Mouse (Mus musculus): ENCODE results near the gene Appl1.

Gene Appl1

GRCm38 (mm10) chr14:26971106-26971789 is at the start of gene Appl1:
Appl1 (minus strand) TSS chr14:26971232.
- DNase-seq = no peak

DNA sequence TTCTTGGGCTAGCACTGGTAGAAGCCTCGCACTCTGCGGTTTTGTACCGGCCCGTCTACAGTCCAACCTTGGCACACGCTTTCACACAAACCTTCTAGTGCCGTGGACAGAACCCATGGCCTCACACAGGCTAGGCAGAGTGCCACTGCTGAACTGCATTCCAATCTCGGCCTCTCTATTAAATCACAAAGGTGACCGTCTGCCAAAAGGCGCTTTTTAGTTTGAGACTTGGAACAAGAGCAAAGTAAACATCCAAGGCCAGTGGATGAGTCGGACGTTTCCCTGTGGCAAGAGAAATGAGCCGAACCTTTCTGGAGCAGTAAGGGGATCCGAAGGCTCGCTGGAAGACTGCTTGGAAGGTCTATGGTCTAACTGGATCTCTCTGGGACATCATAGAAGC is 48.8 kb upstream of the Appl1 start:
- peak; percentile 26 for DNase-seq

DNA sequence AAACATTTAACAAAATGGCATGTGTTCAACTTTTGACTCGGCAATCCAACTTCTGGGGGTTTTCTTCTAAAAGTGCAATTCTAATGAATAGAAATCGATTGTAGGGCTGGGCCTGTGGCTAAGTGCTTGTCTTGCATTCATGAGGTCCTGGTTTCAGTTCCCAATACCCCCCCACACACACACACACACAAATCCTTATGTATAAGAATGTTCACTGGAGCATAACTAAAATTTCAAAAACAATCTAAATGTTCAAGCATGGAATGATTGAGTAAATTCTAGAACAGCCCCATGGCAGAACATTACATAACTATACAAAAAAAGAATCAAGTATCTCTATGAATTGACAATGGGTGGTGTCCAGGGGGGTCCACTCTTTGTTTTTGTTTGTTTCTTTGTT is 46.9 kb upstream of the Appl1 start:
- no peak for DNase-seq

- DNase-seq = no peak
Observed at GRCm38 (mm10) chr14:27013658-27014057, 42.6 kb upstream of the Appl1 start.

DNA sequence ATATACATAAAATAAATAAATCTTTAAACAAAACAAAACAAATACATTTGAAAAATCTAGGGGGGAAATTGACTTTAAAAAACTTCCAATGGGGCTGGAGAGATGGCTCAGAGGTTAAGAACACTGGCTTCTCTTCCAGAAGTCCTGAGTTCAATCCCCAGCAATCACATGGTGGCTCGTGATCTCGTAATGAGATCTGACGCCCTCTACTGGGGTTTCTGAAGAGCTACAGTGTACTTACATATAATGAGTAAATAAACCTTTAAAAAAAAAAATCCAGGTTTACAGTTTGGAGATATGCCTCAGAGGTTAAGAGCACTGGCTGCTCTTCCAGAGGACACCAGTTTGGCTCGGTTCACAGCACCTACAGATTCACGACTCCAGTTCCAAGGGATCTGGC is 40.5 kb upstream of the Appl1 start:
- DNase-seq = no peak

DNA sequence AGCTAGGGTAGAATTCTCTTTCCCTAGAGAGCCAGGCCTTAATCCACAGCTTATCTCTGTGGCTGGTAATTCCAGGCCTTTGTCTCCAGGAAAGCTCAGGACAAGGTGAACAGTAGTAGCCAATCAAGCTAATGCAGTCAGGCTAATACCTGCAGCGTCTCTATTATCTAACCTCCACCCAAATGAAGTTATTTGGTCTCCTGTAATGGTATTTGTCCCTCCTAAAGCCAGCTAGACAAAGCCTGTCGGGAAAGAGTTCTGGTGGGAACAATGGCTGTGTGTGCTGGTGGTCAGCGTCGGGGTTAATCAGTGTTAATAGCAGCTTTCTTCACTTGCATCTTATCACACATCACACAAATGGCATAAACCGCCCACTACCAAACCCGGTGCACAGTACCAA is 34.9 kb upstream of the Appl1 start:
- no peak for DNase-seq

DNA sequence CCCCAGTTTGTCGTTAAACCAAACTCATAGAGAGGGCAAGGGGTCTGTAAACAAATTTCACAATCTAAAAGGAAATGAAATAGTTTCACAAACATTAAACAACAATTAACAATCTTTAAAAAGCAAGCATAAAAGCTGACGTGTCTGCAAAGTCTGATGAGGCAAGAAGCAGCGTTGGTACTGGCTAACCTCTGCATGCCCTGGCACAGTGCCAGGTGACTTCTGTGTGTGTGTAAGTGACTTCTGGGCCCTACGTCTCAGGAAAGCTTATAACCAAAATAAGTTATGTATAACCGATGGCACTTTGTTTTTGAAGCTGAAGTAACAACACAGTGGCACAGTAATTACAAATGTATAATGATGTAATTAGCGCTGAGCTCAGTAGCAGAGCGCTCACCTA is 33.9 kb upstream of the Appl1 start:
- DNase-seq = no peak

GRCm38 (mm10) chr14:27000386-27000785 is 29.4 kb upstream of the Appl1 start:
- no peak for DNase-seq

DNA sequence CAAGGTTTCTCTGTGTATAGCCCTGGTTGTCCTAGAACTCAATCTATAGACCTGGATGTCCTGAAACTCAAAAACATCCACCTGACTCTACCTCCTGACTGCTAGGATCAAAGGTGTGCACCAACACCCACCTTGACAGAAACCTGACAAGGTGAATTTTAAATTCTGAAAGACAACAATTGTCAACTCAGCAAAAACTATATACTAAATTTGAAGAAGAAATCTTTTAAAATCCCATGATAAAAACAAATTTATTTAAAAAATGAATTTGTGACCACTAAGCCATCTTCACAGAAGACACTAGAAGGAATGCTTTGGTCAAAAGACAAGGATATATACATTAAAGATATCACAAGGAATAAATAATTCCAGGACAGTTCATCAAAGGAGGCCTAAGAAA is 25.2 kb upstream of the Appl1 start:
- DNase-seq = no peak

DNA sequence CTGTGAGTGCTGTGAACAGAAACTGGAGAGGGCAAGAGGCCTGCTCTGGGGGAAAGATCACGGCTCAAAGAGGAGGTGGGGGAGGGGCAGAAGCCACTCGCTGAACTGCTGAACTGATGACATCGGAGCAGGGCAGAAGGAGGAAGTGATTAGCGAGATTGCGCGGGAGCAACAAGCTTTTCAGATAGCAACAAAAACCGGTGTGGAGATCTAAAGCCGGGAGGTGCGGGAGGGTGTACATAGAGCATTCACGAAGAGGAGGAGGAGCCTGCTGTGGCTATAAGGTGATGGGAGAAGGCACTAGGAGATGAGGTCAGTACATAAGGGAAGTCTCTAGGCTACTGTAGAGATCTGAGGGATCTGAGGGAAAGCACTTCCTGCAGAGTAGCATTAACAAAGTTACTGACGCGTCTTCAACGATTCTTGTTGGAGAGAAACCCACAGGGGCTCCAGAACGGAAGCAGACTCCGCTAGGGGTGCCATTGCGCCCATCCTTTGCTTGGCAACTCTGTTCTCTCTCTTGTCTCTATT is 23.2 kb upstream of the Appl1 start, which contains the start of gene Hesx1:
Hesx1 (plus strand) TSS at position 206 of the 531 bp plus-strand sequence.
- peak; percentile 34 for DNase-seq

- no peak for DNase-seq
Observed at GRCm38 (mm10) chr14:26993427-26993826, 22.4 kb upstream of the Appl1 start.

DNA sequence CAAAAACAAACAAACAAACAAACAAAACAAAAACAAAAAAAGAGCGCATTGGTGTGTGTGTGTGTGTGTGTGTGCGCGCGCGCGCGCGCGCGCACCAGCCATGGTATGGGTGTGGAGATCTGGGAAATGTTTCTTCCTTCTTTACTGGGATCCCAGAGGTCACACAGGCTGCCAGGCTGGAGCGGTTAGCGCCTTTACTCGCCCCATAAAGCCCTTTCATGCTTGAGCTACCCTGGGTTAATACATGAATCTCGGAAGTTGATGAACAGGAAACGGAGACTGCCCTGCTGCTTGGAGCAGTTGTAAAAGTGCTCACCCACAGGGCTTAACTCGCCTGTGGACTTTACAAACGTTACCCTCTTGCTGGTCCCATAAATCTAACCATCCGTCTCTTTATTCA is 20.6 kb upstream of the Appl1 start:
- no peak for DNase-seq

DNA sequence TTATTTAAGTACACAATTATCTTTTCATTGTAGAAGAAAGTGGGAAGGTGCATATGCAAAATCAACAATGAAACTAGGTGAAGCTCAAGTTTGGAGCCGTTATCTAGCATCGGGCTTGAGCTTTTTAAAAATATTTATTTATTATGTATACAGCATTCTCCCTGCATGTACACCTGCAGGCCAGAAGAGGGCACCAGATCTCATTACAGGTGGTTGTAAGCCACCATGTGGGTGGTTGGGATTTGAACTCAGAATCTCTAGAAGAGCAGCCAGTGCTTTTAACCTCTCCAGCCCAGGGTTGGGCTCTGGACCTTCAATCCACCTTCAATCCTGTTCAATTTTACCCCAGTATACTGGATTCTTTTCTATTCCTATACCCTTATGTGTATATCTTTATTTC is 17.7 kb upstream of the Appl1 start:
- DNase-seq = peak; percentile 20

DNA sequence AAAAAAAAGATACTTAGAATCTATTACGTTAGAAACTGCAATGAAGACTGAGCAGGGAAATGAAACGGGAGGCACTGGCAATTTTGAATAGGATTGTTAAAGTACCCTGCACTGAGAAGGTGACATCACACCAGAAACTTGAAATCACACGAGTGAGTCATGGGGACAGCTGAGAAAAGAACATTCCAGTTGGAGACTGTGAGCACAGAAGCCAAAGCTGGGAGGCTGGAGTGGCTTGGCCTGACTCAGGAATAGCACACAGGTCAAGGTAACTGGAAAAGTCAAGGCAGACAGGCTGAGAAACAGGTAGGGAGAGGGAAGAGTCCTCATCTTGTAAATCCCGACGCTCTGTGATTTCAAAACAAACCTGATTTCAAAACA is 11.1 kb upstream of the Appl1 start:
- DNase-seq = no peak

GRCm38 (mm10) chr14:26981494-26982149 is 10.6 kb upstream of the Appl1 start:
- no peak for DNase-seq

GRCm38 (mm10) chr14:26981021-26981420 is 10.0 kb upstream of the Appl1 start:
- DNase-seq = no peak

DNA sequence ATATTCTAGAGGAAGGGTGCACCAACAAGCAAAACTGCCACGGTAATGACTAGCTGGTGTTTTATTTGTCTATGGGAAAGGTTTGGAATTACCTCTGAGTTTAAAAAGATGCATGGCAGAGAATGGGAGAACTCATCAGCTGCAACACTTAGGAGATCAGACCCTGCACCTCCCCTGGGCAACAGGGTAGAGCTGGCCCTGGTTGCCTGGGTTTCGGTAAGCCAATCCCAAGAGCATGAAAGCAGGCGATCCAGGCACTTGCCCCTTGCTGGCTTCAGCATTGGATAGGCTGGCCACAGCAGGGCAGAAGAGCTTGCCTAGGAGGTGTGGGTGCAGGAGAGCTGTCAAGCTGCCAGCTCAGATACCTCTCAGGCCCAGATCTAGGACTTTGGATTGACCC is 8.8 kb upstream of the Appl1 start:
- DNase-seq = no peak

DNA sequence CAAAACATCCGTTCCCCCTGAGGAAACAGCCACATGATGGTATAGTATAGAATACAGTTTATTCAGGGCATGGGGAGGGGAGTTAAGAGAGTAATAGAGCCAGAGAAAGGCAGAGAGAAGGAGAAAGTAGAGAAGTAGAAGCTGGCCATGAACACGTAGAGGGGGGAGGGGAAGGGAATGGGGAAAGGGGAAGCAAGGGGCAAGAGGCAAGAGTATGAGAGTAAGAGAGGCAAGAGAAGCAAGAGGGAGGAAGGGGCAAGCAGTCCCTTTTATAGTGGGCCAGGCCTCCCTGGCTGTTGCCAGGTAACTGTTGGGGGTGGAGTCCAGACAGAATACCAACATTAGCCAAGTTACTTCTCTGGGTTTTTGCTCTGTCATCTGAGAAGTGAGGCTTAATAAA is 6.5 kb upstream of the Appl1 start:
- no peak for DNase-seq

DNA sequence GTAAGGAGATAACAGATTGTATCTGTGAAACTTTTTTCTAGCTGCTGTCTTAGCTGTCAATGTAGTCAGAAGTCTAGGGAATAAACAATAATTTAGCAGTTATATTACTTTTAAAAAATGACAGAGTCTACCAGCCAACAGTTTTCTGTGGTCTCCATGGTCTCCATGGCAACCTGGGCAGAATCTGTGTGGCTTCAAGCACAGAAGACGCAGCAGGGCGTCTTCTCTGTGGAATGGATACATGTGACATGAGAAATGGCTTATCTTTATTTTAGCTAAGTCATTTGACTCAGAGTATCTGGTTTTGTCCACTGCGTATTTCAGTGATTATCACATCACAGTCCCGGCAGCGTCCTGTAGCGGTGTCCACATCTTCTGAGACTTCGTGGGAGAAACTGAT is 5.2 kb upstream of the Appl1 start:
- DNase-seq = no peak

DNA sequence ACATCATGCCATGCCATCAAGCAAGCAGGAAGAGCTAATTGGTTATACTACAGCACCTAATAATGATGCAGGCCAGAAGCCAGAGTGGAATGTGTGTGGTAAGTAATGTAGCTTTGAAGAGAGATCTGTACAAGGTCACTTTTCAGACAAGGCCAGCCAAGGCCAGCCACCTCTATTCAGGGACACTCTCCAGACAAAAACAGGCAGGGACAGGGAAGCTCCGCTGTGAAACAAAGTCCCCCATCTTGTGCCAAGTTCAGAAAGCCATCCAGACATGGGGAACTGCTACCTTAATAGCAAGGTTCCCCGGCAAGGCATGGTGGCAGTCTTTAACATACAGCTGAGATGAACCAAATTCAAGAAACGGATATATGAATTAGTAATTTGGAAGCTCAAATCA is 4.5 kb upstream of the Appl1 start:
- no peak for DNase-seq

- no peak for DNase-seq
Observed at GRCm38 (mm10) chr14:26973089-26973488, 2.1 kb upstream of the Appl1 start.

- peak; percentile 100 for DNase-seq
Observed at GRCm38 (mm10) chr14:26970439-26970932, 546 bp downstream of the Appl1 start.

- DNase-seq = peak; percentile 45
Observed at GRCm38 (mm10) chr14:26969856-26970407, 1.1 kb downstream of the Appl1 start.

GRCm38 (mm10) chr14:26969164-26969563 is 1.9 kb downstream of the Appl1 start:
- no peak for DNase-seq

Measured in lung, postnatal 14 days (tissue).